Mouse (Mus musculus) G1E (cell line): ENCODE data around the gene Sf3b4.

Experiments used
- CTCF ChIP-seq: IDR thresholded peaks from 2 replicates; pipeline ENCODE4 v1.5.1; 2012; ENCODE audit warnings: low read depth, low read length, inconsistent platforms, mixed read lengths
- GATA1 ChIP-seq: IDR thresholded peaks from 2 replicates; pipeline ENCODE4 v1.6.1; 2012; ENCODE audit warnings: borderline replicate concordance, low read length, inconsistent platforms, mixed read lengths
- GATA2 ChIP-seq: IDR thresholded peaks from 2 replicates; pipeline ENCODE4 v1.6.1; 2012; ENCODE audit warnings: low read depth, low read length, inconsistent platforms, borderline replicate concordance
- POLR2AphosphoS5 ChIP-seq: IDR thresholded peaks from 2 replicates; pipeline ENCODE4 v1.6.1; 2012; ENCODE audit warnings: low read depth, low read length, inconsistent platforms; ENCODE audit not compliant: insufficient replicate concordance
- TAL1 ChIP-seq: conservative IDR thresholded peaks from 2 replicates; pipeline ENCODE4 v1.6.1; 2012; ENCODE audit warnings: low read depth, low read length, inconsistent platforms, mixed read lengths

DNA sequence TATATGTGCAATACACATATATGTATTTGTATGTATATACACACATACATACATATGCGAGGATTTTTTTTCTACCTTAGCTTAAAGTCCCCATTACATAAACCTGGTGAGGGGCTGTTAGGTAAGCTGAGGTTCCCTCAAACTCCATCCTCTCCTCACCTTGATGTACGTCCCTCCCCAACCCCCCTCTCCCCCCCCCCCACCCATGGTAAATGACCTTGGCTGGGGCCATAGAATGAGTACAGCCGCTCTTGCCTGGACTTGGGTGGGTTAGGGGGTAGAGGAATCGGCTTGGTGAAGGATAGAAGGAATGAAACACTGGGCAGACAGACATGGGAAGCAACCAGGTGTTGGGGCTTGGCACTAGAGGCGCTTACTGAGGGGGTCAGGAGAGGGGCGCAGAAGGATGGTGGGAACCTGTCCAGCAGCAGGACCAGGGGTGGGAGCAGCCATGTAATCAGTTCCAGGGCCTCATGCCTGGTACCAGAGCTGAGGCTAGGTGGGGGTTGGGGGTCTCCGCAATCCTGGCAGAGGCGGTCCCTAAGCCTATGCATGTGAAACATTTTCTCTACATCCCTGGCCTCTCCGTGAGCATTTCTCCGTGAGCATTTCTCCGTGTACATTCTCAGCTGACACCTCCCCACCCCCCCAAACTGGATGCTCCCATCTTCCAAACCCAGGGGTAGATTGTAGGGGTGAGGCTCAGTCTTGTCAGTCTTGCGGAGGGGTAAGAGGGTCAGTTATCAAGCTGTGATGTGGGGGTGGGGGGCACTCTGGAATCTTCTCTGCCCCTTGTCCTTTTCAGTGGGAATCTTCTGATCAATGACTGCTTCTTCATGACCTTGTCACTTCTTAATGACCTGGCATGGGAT lies 9.6 kb downstream of the Sf3b4 start:
- TF ChIP-seq GATA1 = no peak
- no peak for TF ChIP-seq CTCF
- TF ChIP-seq TAL1 = no peak
- no peak for TF ChIP-seq GATA2
- TF ChIP-seq POLR2AphosphoS5 = no peak
